Mouse (Mus musculus) lung, embryonic 15.5 days (tissue): ENCODE data around the gene Ubl4a. TPM values are rescaled to one million over a fixed set of nuclear protein-coding genes. Genes with fewer than 3 reads are reported as not detected.

Experiments
- ATAC-seq: fragments of 200-750 bp; cut with Nextera tagmentation; 2 replicates; pipeline ENCODE4 v1.8.0; 2017; ENCODE audit warnings: moderate number of reproducible peaks, borderline replicate concordance; ENCODE audit not compliant: low FRiP score, low TSS enrichment; ENCODE audit errors: extremely low read depth
- H3K27ac ChIP-seq: fragments of 300-500 bp; sonication (generic); 2 replicates; pipeline ENCODE4 v1.5.1; 2015; ENCODE audit warnings: moderate library complexity, mild to moderate bottlenecking, inconsistent platforms
- H3K27me3 ChIP-seq: fragments of 300-500 bp; sonication (generic); 2 replicates; pipeline ENCODE4 v1.6.1; 2015; ENCODE audit warnings: inconsistent platforms
- H3K36me3 ChIP-seq: fragments of 300-500 bp; sonication (generic); 2 replicates; pipeline ENCODE4 v1.6.1; 2015; ENCODE audit warnings: inconsistent platforms
- H3K4me1 ChIP-seq: fragments of 300-500 bp; sonication (generic); 2 replicates; pipeline ENCODE4 v1.6.1; 2015; ENCODE audit warnings: inconsistent platforms
- H3K4me2 ChIP-seq: fragments of 300-500 bp; sonication (generic); 2 replicates; pipeline ENCODE4 v1.6.1; 2015; ENCODE audit warnings: inconsistent platforms, mild to moderate bottlenecking, moderate library complexity
- H3K4me3 ChIP-seq: fragments of 300-500 bp; sonication (generic); 2 replicates; pipeline ENCODE4 v1.5.1; 2015; ENCODE audit warnings: mild to moderate bottlenecking, inconsistent platforms
- H3K9ac ChIP-seq: fragments of 300-500 bp; sonication (generic); 2 replicates; pipeline ENCODE4 v1.6.1; 2015; ENCODE audit warnings: inconsistent platforms
- H3K9me3 ChIP-seq: fragments of 300-500 bp; sonication (generic); 2 replicates; pipeline ENCODE4 v1.6.1; 2016; ENCODE audit warnings: inconsistent platforms
- WGBS: fragments of 180-500 bp; shearing (Covaris S2); methylation state at CpG from one replicate; pipeline ENCODE4 v1.1.7; 2015; 5-methylcytosine and 5-hydroxymethylcytosine counted together
- microRNA-seq: library from miRNA; unstranded; fragments of <30 nt; microRNA quantifications from one replicate; pipeline ENCODE4, GENCODE M21; 2016
- polyA plus RNA-seq: library from polyadenylated mRNA; unstranded; fragments of >200 nt; fragmentation: Nextera tagmentation; extraction: Ambion mirVana; gene quantifications from 2 replicates; pipeline ENCODE4 v1.2.1, GENCODE M21; 2015

Ubl4a gene
- polyA plus RNA-seq, 1 experiment from 2014 or later: 83.2 TPM

- ATAC-seq: peak; percentile 83
- 15% methylated on average over 15 of the region's 22 CpGs for WGBS
- Histone ChIP-seq H3K27me3 (no peaks in the 10 kb centered on the region), H3K9ac (peak within 1 kb of the TSS; percentile 51), H3K4me2 (peak within 1 kb of the TSS; percentile 60), H3K4me3 (peak within 1 kb of the TSS; percentile 49), H3K36me3 (no peaks in the 10 kb centered on the region), H3K27ac (peak within 1 kb of the TSS; percentile 59), H3K4me1 (no peaks in the 10 kb centered on the region), H3K9me3 (no peaks in the 10 kb centered on the region)
Measured at GRCm38 (mm10) chrX:74353467-74353770, 19.6 kb downstream of the Ubl4a start, which contains the start of gene Lage3. Lage3 (minus strand) TSS chrX:74353618.

DNA sequence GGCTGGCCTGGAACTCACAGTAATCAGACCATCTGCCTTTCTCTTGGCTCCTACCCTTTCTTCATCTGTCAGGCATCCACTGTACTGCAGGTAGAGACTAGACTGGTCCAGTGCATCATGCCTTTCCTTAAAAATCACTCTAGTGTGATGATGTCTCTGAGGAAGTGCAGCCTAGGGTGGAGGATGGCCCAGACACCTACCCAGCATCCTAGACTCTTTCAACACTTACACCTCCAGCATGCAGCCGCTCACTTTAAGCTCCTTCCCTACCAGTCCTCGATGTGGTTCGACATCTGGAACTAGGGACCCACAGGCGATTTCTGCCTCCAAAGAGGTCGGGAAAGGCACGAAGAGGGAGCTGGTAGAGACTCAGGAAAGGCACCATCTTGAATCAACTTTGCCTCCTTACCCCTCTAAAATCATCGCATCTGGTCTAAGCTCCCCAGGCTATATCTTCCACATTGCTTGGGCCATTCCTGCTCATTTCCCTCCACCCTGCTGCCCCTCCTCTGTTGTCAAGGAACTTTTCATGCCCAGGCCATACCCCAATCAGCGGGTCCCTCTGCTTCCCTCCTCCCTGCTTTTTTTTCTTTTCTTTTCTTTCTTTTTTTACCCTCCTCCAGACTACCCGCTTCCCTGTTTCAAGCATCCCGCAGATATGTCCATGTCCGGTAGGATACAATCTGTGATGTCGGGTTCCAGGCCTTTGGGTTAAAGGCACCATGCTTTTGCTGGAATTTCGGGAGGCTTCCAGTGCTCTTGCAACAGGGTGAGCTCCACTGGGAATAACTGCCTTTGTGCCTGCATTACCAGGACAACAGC is 20.2 kb downstream of the Ubl4a start:
- Histone ChIP-seq H3K27ac (peak overlapping the region; percentile 59), H3K4me1 (no peaks in the 10 kb centered on the region), H3K4me2 (peak overlapping the region; percentile 60), H3K27me3 (no peaks in the 10 kb centered on the region), H3K36me3 (no peaks in the 10 kb centered on the region), H3K9ac (peak overlapping the region; percentile 51), H3K9me3 (no peaks in the 10 kb centered on the region), H3K4me3 (peak overlapping the region; percentile 49)
- ATAC-seq: peak; percentile 42
- WGBS: 25% methylated on average over 13 of the region's 13 CpGs

DNA sequence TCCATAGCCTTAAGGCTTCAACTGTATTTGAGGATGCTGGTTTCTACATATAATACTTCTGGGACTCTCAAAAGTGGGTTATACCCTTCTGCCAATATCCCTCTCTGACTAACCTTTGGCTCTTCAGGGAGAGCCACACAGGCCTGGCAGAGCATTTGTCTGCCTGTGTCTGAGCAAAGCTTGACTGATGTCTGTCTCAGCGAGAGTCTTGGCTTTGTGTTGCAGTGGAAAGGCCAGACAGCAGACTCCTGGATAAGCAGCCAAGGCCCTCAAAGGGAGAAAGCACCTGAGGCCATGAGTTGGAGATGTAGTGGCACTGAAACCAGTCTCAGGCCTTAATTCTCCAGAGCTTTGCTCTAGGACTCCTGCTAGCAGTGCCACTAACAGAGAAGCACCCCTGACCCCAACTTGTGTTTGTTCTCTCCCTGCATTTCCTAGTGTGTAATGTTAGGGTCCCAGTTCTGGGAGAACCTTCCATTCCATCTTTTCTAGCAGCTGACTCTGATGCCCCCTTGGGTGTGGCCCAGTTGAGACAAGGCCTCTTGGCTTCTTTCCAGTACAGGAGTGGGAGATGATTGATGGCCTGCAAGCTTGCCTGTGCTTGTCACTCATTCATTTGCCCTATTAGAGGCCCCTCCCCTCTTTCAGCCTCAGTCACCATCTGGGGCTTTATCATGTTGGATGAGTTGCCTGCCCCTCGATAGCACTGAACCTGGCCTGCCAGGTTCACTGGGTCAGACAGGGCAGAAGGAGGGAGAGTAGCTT is 42.7 kb downstream of the Ubl4a start:
- ATAC-seq: no peak
- Histone ChIP-seq H3K27ac (no peak overlapping the region), H3K4me3 (peak overlapping the region; percentile 49; the same call in 1 of the 2 replicates), H3K9ac (no peak overlapping the region), H3K4me2 (peak overlapping the region; percentile 66), H3K27me3 (no peaks in the 10 kb centered on the region), H3K4me1 (0 out of 2 replicates have a peak, but pooled peaks cover 6% of the 10 kb centered on the region), H3K9me3 (no peaks in the 10 kb centered on the region), H3K36me3 (no peaks in the 10 kb centered on the region)
- WGBS: 31% methylated on average over 2 of the region's 2 CpGs

- Histone ChIP-seq H3K4me2 (peak overlapping the region; percentile 66), H3K4me3 (peak overlapping the region; percentile 49), H3K9me3 (no peaks in the 10 kb centered on the region), H3K9ac (peak overlapping the region; percentile 56), H3K27me3 (no peaks in the 10 kb centered on the region), H3K4me1 (0 out of 2 replicates have a peak, but pooled peaks cover 6% of the 10 kb centered on the region), H3K36me3 (no peaks in the 10 kb centered on the region), H3K27ac (no peak overlapping the region)
- 14% methylated on average over 10 of the region's 10 CpGs for WGBS
- 0 out of 2 replicates have a peak, but pooled peaks have one; percentile 13 for ATAC-seq
Measured at GRCm38 (mm10) chrX:74329215-74329671, 43.8 kb downstream of the Ubl4a start.

GRCm38 (mm10) chrX:74328725-74329161 is 44.3 kb downstream of the Ubl4a start, which contains the start of gene Plxna3:
Plxna3 (plus strand) TSS chrX:74329066.
- Histone ChIP-seq H3K27ac (peak within 1 kb of the TSS; percentile 78), H3K9me3 (no peaks in the 10 kb centered on the region)

More at GRCm38 (mm10) chrX:74328725-74329161, 44.3 kb downstream of the Ubl4a start, which contains the start of gene Plxna3:
- Histone ChIP-seq H3K36me3 (no peaks in the 10 kb centered on the region), H3K4me1 (0 out of 2 replicates have a peak, but pooled peaks cover 6% of the 10 kb centered on the region), H3K9ac (peak within 1 kb of the TSS; percentile 56), H3K4me2 (peak within 1 kb of the TSS; percentile 66), H3K27me3 (no peaks in the 10 kb centered on the region), H3K4me3 (peak within 1 kb of the TSS; percentile 49)
- 18% methylated on average over 25 of the region's 30 CpGs for WGBS
- ATAC-seq: peak; percentile 95

Small RNA genes lying within 50 kb of the gene (microRNA-seq; reads per million reads assigned to microRNA genes)
- gene Mir7092: not detected

Other genes starting within 250 kb of the Ubl4a start
- gene Opn1mw, start 245.8 kb downstream of the Ubl4a start, polyA plus RNA-seq: not detected in 2 replicates
- 13.1 and 15.1 TPM in 2 replicates for gene Mecp2, start 237.9 kb downstream of the Ubl4a start, polyA plus RNA-seq
- not detected in 2 replicates for gene Tex28, start 205.4 kb downstream of the Ubl4a start, polyA plus RNA-seq
- gene Tktl1, start 196.0 kb downstream of the Ubl4a start, polyA plus RNA-seq: not detected in 2 replicates
- gene Flna, start 123.4 kb downstream of the Ubl4a start, polyA plus RNA-seq: 361 and 366 TPM in 2 replicates
- 23.2 and 24.7 TPM in 2 replicates for gene Emd, start 118.5 kb downstream of the Ubl4a start, polyA plus RNA-seq
- gene Rpl10, start 102.4 kb downstream of the Ubl4a start, polyA plus RNA-seq: 846 and 923 TPM in 2 replicates
- gene Taz, start 91.3 kb downstream of the Ubl4a start, polyA plus RNA-seq: 78.8 and 83.8 TPM in 2 replicates
- 11.2 and 15.8 TPM in 2 replicates for gene Dnase1l1, start 90.9 kb downstream of the Ubl4a start, polyA plus RNA-seq
- 134 and 138 TPM in 2 replicates for gene Atp6ap1, start 76.1 kb downstream of the Ubl4a start, polyA plus RNA-seq
- 154 and 193 TPM in 2 replicates for gene Gdi1, start 68.2 kb downstream of the Ubl4a start, polyA plus RNA-seq
- 63.2 and 63.9 TPM in 2 replicates for gene Fam50a, start 60.2 kb downstream of the Ubl4a start, polyA plus RNA-seq
- gene Plxna3, start 44.2 kb downstream of the Ubl4a start, polyA plus RNA-seq: 8.8 and 9.8 TPM in 2 replicates
- 104 and 119 TPM in 2 replicates for gene Lage3, start 19.6 kb downstream of the Ubl4a start, polyA plus RNA-seq
- 21.0 and 21.1 TPM in 2 replicates for gene Slc10a3, start 131 bp upstream of the Ubl4a start, polyA plus RNA-seq
- 39.6 and 46.7 TPM in 2 replicates for gene Fam3a, start 20.1 kb upstream of the Ubl4a start, polyA plus RNA-seq
- 18.5 and 18.6 TPM in 2 replicates for gene Ikbkg, start 20.1 kb upstream of the Ubl4a start, polyA plus RNA-seq
- 46.8 and 51.5 TPM in 2 replicates for gene G6pdx, start 56.0 kb upstream of the Ubl4a start, polyA plus RNA-seq
- gene Gm6880, start 108.2 kb upstream of the Ubl4a start, polyA plus RNA-seq: not detected in 2 replicates
- not detected in 2 replicates for gene Olfr1326-ps1, start 201.7 kb upstream of the Ubl4a start, polyA plus RNA-seq
- gene Olfr1325, start 219.5 kb upstream of the Ubl4a start, polyA plus RNA-seq: not detected in 2 replicates